Mouse (Mus musculus) brain, embryonic 14.5 days (tissue): Measurements from ENCODE around the gene Gpc3.

Experiments used
- CTCF ChIP-seq: fragments of 200-500 bp; IDR thresholded peaks from 2 replicates; pipeline ENCODE4 v1.5.1; 2012; ENCODE audit warnings: inconsistent platforms, mild to moderate bottlenecking, moderate library complexity, borderline replicate concordance; ENCODE audit not compliant: insufficient read depth, insufficient read length; ENCODE audit errors: extremely low read depth
- POLR2A ChIP-seq: fragments of 200-500 bp; IDR thresholded peaks from 2 replicates; pipeline ENCODE4 v1.6.1; 2012; ENCODE audit warnings: mild to moderate bottlenecking, inconsistent platforms, borderline replicate concordance; ENCODE audit not compliant: poor library complexity, insufficient read depth, insufficient read length, severe bottlenecking; ENCODE audit errors: extremely low read depth

- TF ChIP-seq POLR2A (no peak), CTCF (no peak)
Measured at GRCm38 (mm10) chrX:52419850-52420249, 193.9 kb downstream of the Gpc3 start.
